Mouse (Mus musculus): ENCODE measurements around the gene Cfap57. TPM values are rescaled to one million over a fixed set of nuclear protein-coding genes. Genes with fewer than 3 reads are reported as not detected.
"Not testable (repeated sequence)": the region's sequence is repeated elsewhere in the genome, so short reads cannot be mapped to it uniquely, and the experiment has no call there.

The Cfap57 gene
- polyA plus RNA-seq, 1 experiment from 2014 or later: 0.82 TPM

DNA sequence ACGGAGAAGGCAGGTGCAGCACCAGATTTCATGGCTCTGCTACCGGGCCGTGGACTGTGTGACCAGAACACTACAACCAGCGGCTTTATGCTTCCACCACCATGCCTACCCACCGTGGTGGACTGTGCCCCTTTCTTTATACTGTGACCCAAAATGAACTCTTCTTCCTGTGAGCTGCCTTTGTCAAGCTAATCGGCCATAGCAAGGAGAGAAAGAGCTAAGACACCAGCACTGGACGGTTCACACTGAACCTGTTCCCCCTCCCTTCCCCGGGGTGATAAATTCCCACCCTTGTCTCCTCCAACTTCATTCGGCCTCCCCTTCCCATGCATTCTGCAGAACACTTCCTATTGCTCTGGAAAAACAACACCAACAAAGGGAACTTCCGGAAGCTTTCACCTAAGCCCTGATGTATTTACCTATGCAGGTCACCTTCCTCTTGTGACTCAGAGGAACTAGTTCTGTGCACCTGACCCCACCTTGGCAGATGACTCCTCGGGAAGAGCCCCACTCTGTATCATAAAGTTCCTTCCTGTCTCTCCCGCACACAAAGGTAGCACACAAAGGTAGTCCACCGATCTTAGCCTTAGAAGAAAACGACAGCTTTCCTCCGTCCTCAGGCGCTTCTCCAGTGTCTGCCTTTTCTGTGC is 103.0 kb downstream of the Cfap57 start:
- H3K27me3 ChIP-seq: peaks cover 21% of the 10 kb centered on the region
- H3K9ac ChIP-seq: no peak overlapping the region
- no peaks in the 10 kb centered on the region for H3K9me3 ChIP-seq (replicated peaks)
- H3K4me1 ChIP-seq (replicated peaks): peaks cover 18% of the 10 kb centered on the region; the same call in 1 of the 2 replicates
- no peaks in the 10 kb centered on the region for H3K36me3 ChIP-seq (replicated peaks)
- no peak overlapping the region for H3K27ac ChIP-seq (replicated peaks)
- no peak for ATAC-seq (ENCODE audit: insufficient read depth)
- H3K4me3 ChIP-seq (replicated peaks): no peak overlapping the region
- no peak overlapping the region for H3K4me2 ChIP-seq
- WGBS (ENCODE audit: insufficient replicate concordance): 29% methylated on average over 16 of the region's 16 CpGs

DNA sequence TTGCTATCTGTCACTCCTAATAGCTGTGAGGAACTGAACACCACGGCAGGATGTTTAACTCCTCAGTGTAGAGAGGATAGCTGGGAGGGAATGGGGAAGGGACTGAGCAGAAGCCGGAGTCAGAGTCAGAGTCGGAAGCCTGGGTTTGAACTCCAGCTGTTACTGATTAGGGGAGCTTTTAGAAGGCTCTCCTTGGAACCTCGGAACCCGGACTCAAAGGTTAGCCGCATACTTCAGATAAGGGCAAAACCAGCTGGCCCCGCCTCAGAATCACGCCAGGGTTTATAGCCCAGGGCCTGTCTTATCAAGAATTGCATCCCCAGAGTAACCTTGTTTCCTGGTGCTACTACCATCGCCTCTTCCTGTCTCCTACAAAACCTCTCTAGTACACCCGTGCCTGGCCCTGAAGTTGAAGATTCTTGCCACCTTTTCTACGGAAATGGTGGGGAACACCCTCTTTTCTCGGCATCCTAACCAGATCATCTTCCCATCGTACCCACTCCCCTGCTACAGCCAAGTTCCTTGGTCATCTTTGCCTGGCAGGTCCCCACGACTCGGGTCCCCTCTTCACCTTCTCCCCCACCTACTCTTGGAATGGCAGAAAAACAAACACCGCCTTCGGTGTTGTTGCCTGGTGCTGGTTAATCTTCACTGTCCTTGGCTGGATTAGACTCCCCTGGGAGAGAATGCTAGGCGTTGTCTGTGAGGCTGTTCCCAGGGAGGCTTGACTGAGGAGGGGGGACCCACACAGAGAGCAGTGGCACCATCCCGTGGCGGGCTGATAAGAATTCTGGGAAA is 103.7 kb downstream of the Cfap57 start:
- no peak overlapping the region for H3K27ac ChIP-seq (replicated peaks)
- H3K9ac ChIP-seq: no peak overlapping the region
- no peak for ATAC-seq (ENCODE audit: insufficient read depth)

DNA sequence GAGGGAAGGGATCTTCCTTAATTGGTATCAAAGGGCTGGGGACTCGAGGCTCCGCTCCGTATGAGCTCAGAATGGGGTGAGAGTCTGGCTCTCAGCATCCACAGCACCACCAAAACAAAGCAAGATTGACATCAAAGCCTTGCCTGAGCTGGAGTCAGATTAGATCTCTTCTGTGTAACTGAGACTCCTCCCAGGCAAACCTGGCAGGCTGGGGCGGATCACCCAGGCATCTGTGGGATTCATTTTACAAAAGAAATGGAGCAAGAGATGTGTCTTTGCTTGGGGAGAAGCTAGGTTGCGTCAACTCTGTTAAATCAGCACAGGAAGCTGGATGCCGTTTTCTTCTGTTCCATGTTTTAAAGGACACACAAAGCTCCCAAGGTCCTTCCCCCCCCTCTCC is 111.5 kb downstream of the Cfap57 start:
- no peak overlapping the region for H3K27ac ChIP-seq (replicated peaks)
- no peak for ATAC-seq (ENCODE audit: insufficient read depth)
- no peak overlapping the region for H3K4me3 ChIP-seq (replicated peaks)
- WGBS (ENCODE audit: insufficient replicate concordance): 48% methylated on average over 6 of the region's 6 CpGs
- H3K4me1 ChIP-seq (replicated peaks): no peaks in the 10 kb centered on the region
- no peaks in the 10 kb centered on the region for H3K36me3 ChIP-seq (replicated peaks)
- H3K9me3 ChIP-seq (replicated peaks): no peaks in the 10 kb centered on the region
- H3K27me3 ChIP-seq: no peaks in the 10 kb centered on the region
- no peak overlapping the region for H3K4me2 ChIP-seq
- no peak overlapping the region for H3K9ac ChIP-seq

More for the DNA sequence above, 103.7 kb downstream of the Cfap57 start:
- Histone ChIP-seq H3K4me1 (replicated peaks) (peaks cover 18% of the 10 kb centered on the region; the same call in 1 of the 2 replicates), H3K4me3 (replicated peaks) (no peak overlapping the region), H3K27me3 (peaks cover 21% of the 10 kb centered on the region), H3K36me3 (replicated peaks) (no peaks in the 10 kb centered on the region), H3K9me3 (replicated peaks) (no peaks in the 10 kb centered on the region), H3K4me2 (no peak overlapping the region)
- 13% methylated on average over 20 of the region's 20 CpGs for WGBS (ENCODE audit: insufficient replicate concordance)

DNA sequence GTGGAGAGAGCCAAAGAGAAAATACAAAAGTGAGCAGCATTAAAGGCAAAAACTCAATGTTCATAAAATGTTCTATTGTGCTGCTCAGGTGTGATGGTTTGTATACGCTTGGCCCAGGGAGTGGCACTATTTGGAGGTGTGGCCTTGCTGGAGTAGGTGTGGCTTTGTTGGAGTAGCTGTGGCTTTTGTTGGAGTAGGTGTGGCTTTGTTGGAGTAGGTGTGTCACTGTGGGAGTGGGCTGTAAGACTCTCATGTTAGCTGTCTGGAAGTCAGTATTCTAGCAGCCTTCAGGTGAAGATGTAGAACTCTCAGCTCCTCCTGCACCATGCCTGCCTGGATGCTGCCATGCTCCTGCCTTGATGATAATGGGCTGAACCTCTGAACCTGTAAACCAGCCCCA is 113.4 kb downstream of the Cfap57 start:
- not testable (repeated sequence) for H3K4me1 ChIP-seq (replicated peaks); H3K27ac ChIP-seq (replicated peaks); ATAC-seq (ENCODE audit: insufficient read depth); H3K27me3 ChIP-seq; H3K4me2 ChIP-seq; H3K9ac ChIP-seq; H3K36me3 ChIP-seq (replicated peaks); H3K9me3 ChIP-seq (replicated peaks); H3K4me3 ChIP-seq (replicated peaks)
- 54% methylated on average over 1 of the region's 1 CpGs for WGBS (ENCODE audit: insufficient replicate concordance)

DNA sequence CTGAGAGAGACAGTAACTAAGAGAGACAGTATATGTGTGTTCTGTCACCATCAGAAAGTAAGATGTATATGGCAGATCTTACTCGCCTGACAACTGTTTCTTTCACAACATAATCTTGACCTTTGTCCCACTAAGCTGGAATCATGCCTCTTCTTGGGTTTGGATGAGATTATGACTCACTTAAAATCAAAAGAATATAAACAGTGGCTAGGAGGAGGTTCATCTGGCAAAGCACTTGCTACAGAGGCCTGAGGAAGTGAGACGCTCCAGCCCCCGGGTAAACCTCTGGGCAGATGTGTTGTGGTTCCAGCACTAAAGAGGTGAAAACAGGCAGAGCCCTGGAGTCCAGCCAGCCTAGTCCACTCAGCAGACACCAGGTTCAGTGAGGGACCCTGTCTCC is 115.0 kb downstream of the Cfap57 start:
- Histone ChIP-seq H3K9ac (no peak overlapping the region), H3K27ac (replicated peaks) (no peak overlapping the region), H3K4me2 (no peak overlapping the region), H3K27me3 (no peaks in the 10 kb centered on the region), H3K9me3 (replicated peaks) (no peaks in the 10 kb centered on the region), H3K36me3 (replicated peaks) (no peaks in the 10 kb centered on the region), H3K4me1 (replicated peaks) (no peaks in the 10 kb centered on the region), H3K4me3 (replicated peaks) (no peak overlapping the region)
- WGBS (ENCODE audit: insufficient replicate concordance): 58% methylated on average over 3 of the region's 3 CpGs
- no peak for ATAC-seq (ENCODE audit: insufficient read depth)

Other genes with a start within 250 kb of the Cfap57 start
- gene Szt2, start 211.5 kb downstream of the Cfap57 start, polyA plus RNA-seq (2015; fragmentation: Nextera tagmentation; extraction: Ambion mirVana): 2.4 and 2.5 TPM in 2 replicates
- gene Med8, start 211.4 kb downstream of the Cfap57 start, polyA plus RNA-seq (2015; fragmentation: Nextera tagmentation; extraction: Ambion mirVana): 65.5 and 73.5 TPM in 2 replicates
- gene Elovl1, start 192.7 kb downstream of the Cfap57 start, polyA plus RNA-seq (2015; fragmentation: Nextera tagmentation; extraction: Ambion mirVana): 83.4 and 93.5 TPM in 2 replicates
- gene Cdc20, start 183.4 kb downstream of the Cfap57 start, polyA plus RNA-seq (2015; fragmentation: Nextera tagmentation; extraction: Ambion mirVana): 170 and 187 TPM in 2 replicates
- 6.3 and 7.3 TPM in 2 replicates for gene Mpl, start 163.3 kb downstream of the Cfap57 start, polyA plus RNA-seq (2015; fragmentation: Nextera tagmentation; extraction: Ambion mirVana)
- gene Tie1, start 130.7 kb downstream of the Cfap57 start, polyA plus RNA-seq (2015; fragmentation: Nextera tagmentation; extraction: Ambion mirVana): 6.2 and 8.2 TPM in 2 replicates
- gene 2610528J11Rik, start 93.8 kb downstream of the Cfap57 start, polyA plus RNA-seq (2015; fragmentation: Nextera tagmentation; extraction: Ambion mirVana): 6.4 and 6.8 TPM in 2 replicates
- gene Tmem125, start 76.7 kb downstream of the Cfap57 start, polyA plus RNA-seq (2015; fragmentation: Nextera tagmentation; extraction: Ambion mirVana): 1.9 and 2.0 TPM in 2 replicates
- 50.8 and 62.9 TPM in 2 replicates for gene Ebna1bp2, start within 50 bp of the Cfap57 start, polyA plus RNA-seq (2015; fragmentation: Nextera tagmentation; extraction: Ambion mirVana)
- not detected in 2 replicates for gene Olfr62, start 38.2 kb upstream of the Cfap57 start, polyA plus RNA-seq (2015; fragmentation: Nextera tagmentation; extraction: Ambion mirVana)
- gene Olfr1342, start 72.0 kb upstream of the Cfap57 start, polyA plus RNA-seq (2015; fragmentation: Nextera tagmentation; extraction: Ambion mirVana): not detected in 2 replicates
- gene Olfr1341, start 82.7 kb upstream of the Cfap57 start, polyA plus RNA-seq (2015; fragmentation: Nextera tagmentation; extraction: Ambion mirVana): not detected in 2 replicates
- not detected in 2 replicates for gene Olfr1340, start 99.4 kb upstream of the Cfap57 start, polyA plus RNA-seq (2015; fragmentation: Nextera tagmentation; extraction: Ambion mirVana)
- not detected in 2 replicates for gene Olfr1339, start 111.4 kb upstream of the Cfap57 start, polyA plus RNA-seq (2015; fragmentation: Nextera tagmentation; extraction: Ambion mirVana)
- gene Olfr1338, start 138.0 kb upstream of the Cfap57 start, polyA plus RNA-seq (2015; fragmentation: Nextera tagmentation; extraction: Ambion mirVana): not detected in 2 replicates
- not detected in 2 replicates for gene Olfr1337, start 161.8 kb upstream of the Cfap57 start, polyA plus RNA-seq (2015; fragmentation: Nextera tagmentation; extraction: Ambion mirVana)
- gene Olfr1335, start 189.2 kb upstream of the Cfap57 start, polyA plus RNA-seq (2015; fragmentation: Nextera tagmentation; extraction: Ambion mirVana): not detected in 2 replicates
- gene Olfr1333, start 215.5 kb upstream of the Cfap57 start, polyA plus RNA-seq (2015; fragmentation: Nextera tagmentation; extraction: Ambion mirVana): not detected in 2 replicates
- gene Olfr1331, start 243.9 kb upstream of the Cfap57 start, polyA plus RNA-seq (2015; fragmentation: Nextera tagmentation; extraction: Ambion mirVana): not detected in 2 replicates

All from liver, embryonic 15.5 days (tissue).